Mouse (Mus musculus) liver, embryonic 16.5 days (tissue): Measurements from ENCODE around the gene Igf1r. TPM values are rescaled to one million over a fixed set of nuclear protein-coding genes. Genes with fewer than 3 reads are reported as not detected.
A peak's percentile ranks its signal among the peaks of the same experiment; 100 is the strongest.

Source experiments
- ATAC-seq: fragments of 200-750 bp; cut with Nextera tagmentation; 2 replicates; pipeline ENCODE4 v1.8.0; 2017; ENCODE audit warnings: low read depth, mild to moderate bottlenecking, moderate number of reproducible peaks, moderate library complexity
- H3K27ac ChIP-seq: fragments of 300-500 bp; sonication (generic); 2 replicates; pipeline ENCODE4 v1.5.1; 2014; ENCODE audit warnings: mild to moderate bottlenecking, low read length
- H3K27me3 ChIP-seq: fragments of 300-500 bp; sonication (generic); 2 replicates; pipeline ENCODE4 v1.6.1; 2014; ENCODE audit warnings: low read depth, low read length, mixed read lengths; ENCODE audit not compliant: control insufficient read depth, insufficient read depth
- H3K36me3 ChIP-seq: fragments of 300-500 bp; sonication (generic); 2 replicates; pipeline ENCODE4 v1.6.1; 2014; ENCODE audit warnings: mild to moderate bottlenecking; ENCODE audit not compliant: control insufficient read depth, insufficient read depth
- H3K4me1 ChIP-seq: fragments of 300-500 bp; sonication (generic); 2 replicates; pipeline ENCODE4 v1.6.1; 2014; ENCODE audit warnings: low read depth, low read length, mixed read lengths; ENCODE audit not compliant: control insufficient read depth
- H3K4me2 ChIP-seq: fragments of 300-500 bp; sonication (generic); 2 replicates; pipeline ENCODE4 v1.6.1; 2014; ENCODE audit warnings: low read depth, low read length, mixed read lengths
- H3K4me3 ChIP-seq: fragments of 300-500 bp; sonication (generic); 2 replicates; pipeline ENCODE4 v1.5.1; 2014; ENCODE audit warnings: low read depth, mild to moderate bottlenecking, low read length
- H3K9ac ChIP-seq: fragments of 300-500 bp; sonication (generic); 2 replicates; pipeline ENCODE4 v1.6.1; 2014; ENCODE audit warnings: low read depth, low read length
- H3K9me3 ChIP-seq: fragments of 300-500 bp; sonication (generic); replicated peaks from 2 replicates; pipeline ENCODE4 v1.6.1; 2016; ENCODE audit warnings: low read length; ENCODE audit not compliant: control insufficient read depth
- WGBS: fragments of 180-500 bp; shearing (Covaris S2); extraction: QIAGEN DNeasy Blood & Tissue Kit; methylation state at CpG from one replicate; pipeline ENCODE4 v1.1.7; 2014; ENCODE audit not compliant: insufficient replicate concordance; 5-methylcytosine and 5-hydroxymethylcytosine counted together
- polyA plus RNA-seq: library from polyadenylated mRNA; unstranded; fragments of >200 nt; fragmentation: Nextera tagmentation; extraction: Ambion mirVana; gene quantifications from 2 replicates; pipeline ENCODE4 v1.2.1, GENCODE M21; 2015

Gene Igf1r
- polyA plus RNA-seq, 1 experiment from 2014 or later, result 3.2 TPM

DNA sequence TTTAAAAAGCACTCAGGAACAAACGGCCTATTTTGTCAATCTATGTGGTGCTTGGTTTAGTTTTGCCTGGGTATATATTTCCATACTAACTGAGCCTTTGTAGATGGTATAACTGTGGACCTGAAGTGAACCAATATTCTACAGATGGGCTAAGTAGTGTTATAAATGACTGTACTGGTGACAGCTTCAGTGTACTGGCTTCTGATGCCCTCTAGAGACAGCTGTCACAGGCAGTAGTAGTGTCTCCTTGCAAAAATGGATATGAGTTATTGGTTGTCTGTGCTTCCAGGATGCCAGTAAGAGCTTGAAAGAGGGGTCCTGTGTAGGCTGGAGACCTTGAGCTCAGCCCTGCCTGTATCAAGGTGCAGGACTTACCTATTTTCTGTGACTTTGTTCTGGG is 227.0 kb downstream of the Igf1r start:
- no peaks in the 10 kb centered on the region for H3K9me3 ChIP-seq
- H3K4me1 ChIP-seq, result peaks cover 2% of the 10 kb centered on the region; the same call in 1 of the 2 replicates
- no peaks in the 10 kb centered on the region for H3K27me3 ChIP-seq
- no peak overlapping the region for H3K9ac ChIP-seq
- WGBS, result 61% methylated on average over 1 of the region's 1 CpGs
- H3K4me3 ChIP-seq, result no peak overlapping the region
- H3K4me2 ChIP-seq, result no peak overlapping the region
- H3K36me3 ChIP-seq, result no peaks in the 10 kb centered on the region
- H3K27ac ChIP-seq, result no peak overlapping the region
- ATAC-seq, result no peak

DNA sequence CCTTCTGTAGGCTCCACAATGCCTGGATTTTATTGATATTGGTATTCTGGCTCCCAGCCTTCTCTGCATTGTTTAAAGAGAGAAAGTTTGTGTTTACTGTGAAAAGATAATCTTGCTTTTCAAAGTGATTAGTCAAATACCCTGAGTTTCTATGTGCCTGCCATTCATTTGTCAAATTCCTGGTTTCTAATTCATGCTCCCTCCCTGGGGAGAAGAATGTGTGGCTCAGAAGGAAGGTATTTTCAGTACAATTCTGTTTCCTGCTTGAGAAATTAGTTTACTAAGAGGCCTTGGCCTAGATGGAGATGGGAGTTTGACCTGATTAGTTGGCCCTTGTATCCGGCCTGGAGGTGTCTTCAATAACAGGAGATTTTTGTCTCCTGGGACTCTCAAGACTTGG is 228.5 kb downstream of the Igf1r start:
- Histone ChIP-seq H3K4me2 (no peak overlapping the region), H3K9ac (no peak overlapping the region), H3K27ac (no peak overlapping the region)

DNA sequence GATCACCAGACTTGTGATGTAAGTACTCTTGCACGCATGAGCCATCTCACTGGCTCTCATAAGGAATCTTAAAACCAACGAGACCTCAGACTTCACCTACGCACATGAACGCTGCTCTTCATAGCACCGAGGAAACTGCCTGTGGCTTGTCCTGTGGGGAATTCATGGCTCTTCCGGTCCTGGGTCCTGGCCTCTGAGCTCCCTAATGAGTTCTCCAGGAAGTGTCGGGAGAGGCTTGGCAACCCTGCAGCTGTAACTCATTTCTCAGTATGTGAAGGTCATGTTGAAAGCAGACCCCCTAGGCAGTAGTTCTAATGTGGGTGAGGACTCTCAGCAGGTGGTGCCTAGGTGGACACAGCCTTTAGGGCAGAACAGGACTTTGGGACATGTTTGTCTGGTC is 229.4 kb downstream of the Igf1r start:
- WGBS, result 79% methylated on average over 7 of the region's 7 CpGs
- Histone ChIP-seq H3K4me1 (peaks cover 2% of the 10 kb centered on the region; the same call in 1 of the 2 replicates), H3K4me2 (no peak overlapping the region), H3K36me3 (no peaks in the 10 kb centered on the region), H3K27me3 (no peaks in the 10 kb centered on the region), H3K4me3 (no peak overlapping the region), H3K9ac (no peak overlapping the region), H3K9me3 (no peaks in the 10 kb centered on the region), H3K27ac (no peak overlapping the region)
- ATAC-seq, result no peak

More for the DNA sequence above, 228.5 kb downstream of the Igf1r start:
- no peak overlapping the region for H3K4me3 ChIP-seq
- ATAC-seq, result no peak
- H3K9me3 ChIP-seq, result no peaks in the 10 kb centered on the region
- no peaks in the 10 kb centered on the region for H3K36me3 ChIP-seq
- no peaks in the 10 kb centered on the region for H3K27me3 ChIP-seq
- H3K4me1 ChIP-seq, result peaks cover 2% of the 10 kb centered on the region; the same call in 1 of the 2 replicates
- WGBS, result 83% methylated on average over 1 of the region's 1 CpGs

DNA sequence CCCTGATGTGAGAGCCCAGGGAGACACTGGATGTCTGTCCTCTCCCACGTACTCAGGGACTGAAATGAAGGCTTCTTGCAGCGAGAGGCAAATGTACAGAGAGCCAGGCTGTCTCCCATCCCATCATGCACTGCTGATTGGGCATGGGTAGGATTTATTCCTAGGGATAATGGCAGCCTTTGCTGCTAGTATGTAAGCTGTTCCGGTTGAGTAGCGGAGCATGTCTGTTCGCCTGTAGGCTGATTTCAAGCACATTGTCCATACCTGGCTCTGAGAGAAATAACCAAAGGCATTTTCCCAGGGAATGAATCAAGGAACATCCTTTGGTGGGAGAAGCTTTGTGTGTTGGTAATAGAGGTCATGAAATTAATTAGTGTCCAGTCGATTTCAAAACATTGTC is 230.1 kb downstream of the Igf1r start:
- peaks cover 2% of the 10 kb centered on the region; the same call in 1 of the 2 replicates for H3K4me1 ChIP-seq
- ATAC-seq, result no peak

DNA sequence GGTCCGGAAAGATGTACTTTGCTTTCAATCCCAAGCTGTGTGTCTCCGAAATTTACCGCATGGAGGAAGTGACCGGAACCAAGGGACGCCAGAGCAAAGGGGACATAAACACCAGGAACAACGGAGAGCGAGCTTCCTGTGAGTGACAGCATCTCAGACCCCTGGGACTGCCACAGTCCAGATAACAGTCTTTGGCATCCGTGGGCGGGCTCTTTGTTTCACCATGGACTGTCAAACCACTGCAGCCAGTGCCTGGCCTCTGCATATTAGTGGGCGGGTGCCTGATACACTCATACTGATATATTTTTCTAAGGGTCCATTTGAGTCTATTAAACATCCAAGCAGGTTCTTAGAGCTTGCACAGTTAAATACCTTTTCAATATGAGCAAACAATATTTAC is 230.8 kb downstream of the Igf1r start:
- H3K36me3 ChIP-seq, result no peaks in the 10 kb centered on the region
- H3K9me3 ChIP-seq, result no peaks in the 10 kb centered on the region
- H3K27me3 ChIP-seq, result no peaks in the 10 kb centered on the region
- WGBS, result 32% methylated on average over 10 of the region's 10 CpGs
- no peak overlapping the region for H3K4me2 ChIP-seq
- ATAC-seq, result no peak
- peaks cover 2% of the 10 kb centered on the region; the same call in 1 of the 2 replicates for H3K4me1 ChIP-seq
- H3K27ac ChIP-seq, result no peak overlapping the region
- H3K9ac ChIP-seq, result no peak overlapping the region
- H3K4me3 ChIP-seq, result no peak overlapping the region

More for the DNA sequence above, 230.1 kb downstream of the Igf1r start:
- H3K27me3 ChIP-seq, result no peaks in the 10 kb centered on the region
- WGBS, result 77% methylated on average over 6 of the region's 6 CpGs
- no peak overlapping the region for H3K4me2 ChIP-seq
- H3K9me3 ChIP-seq, result no peaks in the 10 kb centered on the region
- H3K9ac ChIP-seq, result no peak overlapping the region
- H3K27ac ChIP-seq, result no peak overlapping the region
- no peaks in the 10 kb centered on the region for H3K36me3 ChIP-seq
- H3K4me3 ChIP-seq, result no peak overlapping the region

DNA sequence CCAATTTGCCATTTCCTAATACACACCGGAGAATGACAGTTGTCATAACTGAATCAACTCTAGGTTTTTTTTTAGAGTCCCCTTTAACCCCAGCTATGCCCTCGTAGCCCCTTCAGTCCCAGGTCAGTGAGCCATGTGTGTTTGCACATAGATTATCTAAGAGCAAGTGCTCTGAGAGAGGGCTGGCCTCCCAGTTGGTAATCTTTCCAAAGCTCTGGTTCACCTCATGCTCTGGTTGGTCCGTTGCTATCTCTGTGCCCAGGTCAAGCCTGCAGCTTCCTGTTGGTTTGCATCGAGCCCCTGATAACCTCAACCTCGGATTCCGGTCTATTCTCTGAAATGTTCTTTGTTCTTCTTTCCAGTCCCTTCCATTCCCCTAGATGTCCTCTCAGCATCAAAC is 236.6 kb downstream of the Igf1r start:
- 4% methylated on average over 6 of the region's 6 CpGs for WGBS
- peak; percentile 86 for ATAC-seq
- Histone ChIP-seq H3K4me1 (peaks cover 13% of the 10 kb centered on the region), H3K9ac (no peak overlapping the region), H3K36me3 (peaks cover 6% of the 10 kb centered on the region; the same call in 1 of the 2 replicates), H3K4me2 (peak overlapping the region; percentile 35), H3K4me3 (no peak overlapping the region), H3K27ac (no peak overlapping the region; the same call in 1 of the 2 replicates), H3K9me3 (no peaks in the 10 kb centered on the region), H3K27me3 (no peaks in the 10 kb centered on the region)

DNA sequence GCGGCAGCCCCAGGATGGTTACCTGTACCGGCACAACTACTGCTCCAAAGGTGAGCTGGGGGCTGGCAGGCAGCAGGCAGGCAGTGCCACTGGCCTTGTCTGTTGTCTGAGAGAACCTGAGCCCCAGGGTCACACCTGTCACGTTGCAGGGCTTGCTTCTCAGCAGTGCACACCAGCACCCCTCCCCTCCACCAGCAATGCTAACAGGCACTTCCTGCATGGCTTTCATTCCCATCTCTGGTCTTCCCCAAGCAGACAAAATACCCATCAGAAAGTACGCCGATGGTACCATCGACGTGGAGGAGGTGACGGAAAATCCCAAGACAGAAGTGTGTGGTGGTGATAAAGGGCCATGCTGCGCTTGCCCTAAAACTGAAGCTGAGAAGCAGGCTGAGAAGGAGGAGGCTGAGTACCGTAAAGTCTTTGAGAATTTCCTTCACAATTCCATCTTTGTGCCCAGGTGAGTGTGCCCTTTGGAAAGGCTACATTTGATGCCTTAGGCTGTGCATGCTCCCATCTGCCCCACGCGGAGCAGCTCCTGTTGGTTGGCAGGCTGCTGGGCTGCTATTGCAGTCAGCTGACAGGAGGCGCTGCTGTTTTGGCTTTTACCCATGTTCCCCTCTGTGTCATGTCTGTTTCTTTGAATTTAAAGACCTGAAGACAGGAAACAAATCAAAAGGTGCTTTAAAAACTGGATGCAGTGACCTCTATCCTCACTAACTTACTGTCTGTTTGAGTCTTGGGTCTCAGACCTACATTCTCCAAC is 237.2 kb downstream of the Igf1r start:
- H3K27ac ChIP-seq, result peak overlapping the region; percentile 8; the same call in 1 of the 2 replicates
- peak overlapping the region; percentile 35 for H3K4me2 ChIP-seq
- no peak for ATAC-seq
- H3K4me3 ChIP-seq, result no peak overlapping the region
- no peaks in the 10 kb centered on the region for H3K27me3 ChIP-seq
- no peaks in the 10 kb centered on the region for H3K9me3 ChIP-seq
- peaks cover 6% of the 10 kb centered on the region for H3K36me3 ChIP-seq
- WGBS, result 33% methylated on average over 13 of the region's 13 CpGs
- H3K4me1 ChIP-seq, result peaks cover 13% of the 10 kb centered on the region
- H3K9ac ChIP-seq, result no peak overlapping the region

DNA sequence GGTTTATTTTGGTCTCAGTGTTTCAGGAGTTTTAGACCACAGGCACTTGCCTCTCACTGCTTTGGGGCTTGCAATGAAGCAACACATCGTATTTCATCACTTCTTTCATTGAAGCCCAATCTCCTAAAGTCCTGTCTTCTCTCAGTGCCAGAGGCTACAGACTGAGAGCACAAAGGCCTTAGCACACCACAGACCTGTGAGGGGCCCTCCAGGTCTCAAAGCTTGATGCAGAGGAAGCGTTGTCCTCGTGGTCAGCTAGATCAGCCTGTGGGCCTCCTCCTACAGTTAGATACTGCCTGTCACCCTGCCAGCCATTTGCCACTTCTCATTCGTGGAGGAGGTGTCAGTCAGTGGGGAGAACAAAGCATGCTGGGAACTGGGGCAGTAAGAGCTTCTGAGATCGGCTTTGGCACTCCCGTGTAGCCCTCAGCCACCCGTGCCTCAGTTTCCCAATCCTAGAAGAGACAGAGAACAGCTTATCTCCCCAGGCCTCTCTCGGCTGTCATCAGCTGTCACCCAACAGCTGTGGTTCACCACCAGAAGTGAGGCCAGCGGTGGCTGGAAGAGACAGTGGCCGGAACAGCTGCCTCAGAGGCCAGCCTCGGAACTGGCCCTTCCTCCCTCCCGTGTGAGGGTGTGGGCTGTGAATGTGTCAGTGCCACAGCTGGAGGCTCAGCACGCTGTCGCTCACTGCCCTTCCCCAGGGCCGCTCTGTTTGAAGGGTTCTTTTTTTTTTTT is 241.5 kb downstream of the Igf1r start:
- Histone ChIP-seq H3K4me3 (no peak overlapping the region), H3K27ac (no peak overlapping the region), H3K9me3 (no peaks in the 10 kb centered on the region), H3K4me2 (no peak overlapping the region), H3K9ac (no peak overlapping the region), H3K27me3 (no peaks in the 10 kb centered on the region), H3K36me3 (peaks cover 13% of the 10 kb centered on the region), H3K4me1 (peaks cover 6% of the 10 kb centered on the region)
- ATAC-seq, result no peak
- 42% methylated on average over 15 of the region's 15 CpGs for WGBS

DNA sequence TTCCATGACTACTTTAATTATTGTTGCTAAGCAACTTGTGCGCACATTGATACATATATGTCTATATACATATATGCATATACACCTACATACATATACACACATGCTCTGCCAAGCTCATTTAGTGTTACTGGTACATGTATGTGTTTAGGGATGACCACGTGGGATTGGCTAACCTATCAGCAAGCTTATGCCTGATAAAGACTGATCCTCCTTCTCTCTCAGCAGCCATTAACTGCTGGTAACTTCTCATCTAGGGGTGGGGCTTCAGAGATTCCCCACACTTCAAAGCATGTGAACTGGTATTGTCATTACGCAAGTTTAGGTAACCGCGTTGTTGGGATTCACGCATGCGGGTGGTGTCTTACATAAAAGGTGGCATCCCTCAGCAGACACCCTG is 247.0 kb downstream of the Igf1r start:
- WGBS, result 78% methylated on average over 7 of the region's 7 CpGs
- H3K9ac ChIP-seq, result no peak overlapping the region

More for the DNA sequence above, 247.0 kb downstream of the Igf1r start:
- no peak overlapping the region for H3K4me3 ChIP-seq
- H3K4me2 ChIP-seq, result no peak overlapping the region
- H3K27ac ChIP-seq, result no peak overlapping the region
- peaks cover 7% of the 10 kb centered on the region for H3K36me3 ChIP-seq
- ATAC-seq, result no peak
- no peaks in the 10 kb centered on the region for H3K9me3 ChIP-seq
- no peaks in the 10 kb centered on the region for H3K27me3 ChIP-seq
- no peaks in the 10 kb centered on the region for H3K4me1 ChIP-seq
